Mouse (Mus musculus): ENCODE measurements around the gene Rfx7.
"Not testable (repeated sequence)": the region's sequence is repeated elsewhere in the genome, so short reads cannot be mapped to it uniquely, and the experiment has no call there.

Rfx7 gene

DNA sequence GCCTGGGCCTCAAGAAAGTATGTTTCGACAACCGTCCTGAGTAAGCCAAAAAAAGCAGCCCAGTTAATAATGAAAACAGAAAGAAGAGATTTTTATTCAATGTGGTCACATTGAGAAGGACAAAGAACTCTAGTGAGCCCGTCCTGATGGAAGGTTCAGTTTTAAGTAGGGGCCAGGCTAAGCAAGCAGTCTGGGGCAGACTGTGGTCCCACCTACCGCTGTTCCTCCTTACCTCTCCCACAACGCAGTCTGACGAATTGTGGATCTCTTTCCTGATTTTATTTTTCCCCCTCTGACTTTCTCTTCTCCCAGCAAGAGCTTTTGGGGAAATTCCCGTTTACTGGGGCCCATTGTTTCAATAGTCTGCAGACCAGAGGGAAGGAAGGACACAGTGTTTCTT, 108.6 kb downstream of the Rfx7 start:
- no peak for DNase-seq (ENCODE audit: low spot score in 2 of 2)

DNA sequence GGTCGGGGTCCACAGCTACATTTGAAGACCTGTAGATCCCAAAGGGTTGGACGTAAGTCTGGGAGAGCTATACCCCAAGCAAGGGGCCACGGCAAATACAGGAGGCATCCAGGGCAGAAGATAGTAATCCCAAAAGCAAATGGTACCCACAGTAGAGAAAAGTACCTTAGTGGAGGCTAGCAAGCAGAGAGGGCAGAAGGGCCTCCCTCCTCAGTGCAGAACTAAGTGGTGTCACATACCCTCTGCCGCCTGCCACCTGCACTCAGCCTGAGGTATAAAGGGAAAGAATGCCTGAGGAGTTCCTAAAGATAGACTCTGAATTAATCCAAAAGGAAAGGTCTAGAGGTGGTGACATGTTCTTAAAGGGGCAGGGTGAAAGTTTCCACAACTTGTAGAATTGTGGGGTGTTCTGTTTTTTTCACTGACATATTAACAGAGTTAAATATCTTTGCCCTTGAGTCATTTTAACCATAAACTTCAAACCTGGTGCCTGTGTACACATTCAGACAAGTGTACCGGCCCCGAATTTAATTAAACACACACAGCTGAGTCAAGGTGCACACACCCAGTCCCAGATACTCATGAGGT, 109.1 kb downstream of the Rfx7 start:
- DNase-seq (ENCODE audit: low spot score in 2 of 2): no peak

DNA sequence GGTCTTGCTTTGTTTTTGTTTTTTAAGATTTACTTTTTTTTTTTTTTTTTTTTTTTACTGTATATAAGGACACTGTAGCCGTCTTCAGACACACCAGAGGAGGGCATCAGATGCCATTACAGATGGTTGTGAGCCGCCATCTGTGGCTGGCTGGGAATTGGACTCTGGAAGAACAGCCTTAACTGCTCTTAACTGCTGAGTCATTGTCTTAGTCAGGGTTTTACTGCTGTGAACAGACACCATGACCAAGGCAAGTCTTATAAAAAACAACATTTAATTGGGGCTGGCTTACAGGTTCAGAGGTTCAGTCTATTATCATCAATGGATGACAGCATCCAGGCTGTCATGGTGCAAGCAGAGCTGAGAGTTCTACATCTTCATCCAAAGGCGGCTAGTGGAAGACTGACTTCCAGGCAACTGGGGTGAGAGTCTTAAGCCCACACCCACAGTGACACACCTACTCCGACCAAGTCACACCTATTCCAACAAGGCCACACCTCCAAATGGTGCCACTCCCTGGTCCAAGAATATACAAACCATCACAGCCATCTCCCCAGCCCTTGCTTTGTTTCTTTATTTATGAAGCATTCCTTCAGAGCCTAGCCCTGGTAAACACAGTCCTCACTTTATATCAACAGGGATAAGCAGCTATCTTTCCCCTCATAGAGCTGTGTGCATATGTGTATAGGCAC, 110.9 kb downstream of the Rfx7 start:
- not testable (repeated sequence) for DNase-seq (ENCODE audit: low spot score in 2 of 2)

DNA sequence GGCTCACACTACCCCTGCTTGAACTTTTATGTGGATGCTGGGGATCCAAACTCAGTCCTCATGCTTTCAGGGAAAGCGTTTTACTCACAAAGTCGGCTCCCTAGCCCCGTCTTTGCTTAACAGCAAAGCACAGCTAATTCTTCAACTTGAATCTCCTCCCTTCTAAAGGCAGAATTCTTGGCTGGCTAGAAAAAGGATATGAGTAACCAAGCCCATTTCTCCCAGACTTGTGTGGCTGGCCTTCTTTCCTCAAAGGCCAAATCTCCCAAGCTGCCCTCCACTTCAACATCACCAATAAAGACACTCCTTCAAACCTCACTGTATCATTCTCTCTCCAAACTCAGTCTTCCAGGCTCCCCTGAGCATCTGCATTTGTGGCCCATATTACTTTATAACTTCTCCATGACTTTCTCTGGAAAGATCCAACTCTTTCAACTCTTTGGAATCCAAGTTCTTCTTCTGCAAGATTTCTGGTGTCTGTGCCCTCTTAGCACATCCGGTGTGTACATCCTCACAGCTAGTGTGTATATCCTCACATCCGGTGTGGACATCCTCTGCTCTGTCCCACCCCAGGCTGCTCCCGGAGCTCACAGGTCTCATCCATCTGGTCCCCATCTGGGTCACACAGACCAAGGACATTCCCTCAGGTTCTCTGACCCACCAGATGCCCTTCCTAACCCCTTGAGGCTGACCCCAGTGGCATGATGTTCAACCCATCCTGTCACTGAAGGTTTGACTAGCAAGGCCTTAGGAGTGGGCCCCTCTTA, 111.8 kb downstream of the Rfx7 start:
- no peak for DNase-seq (ENCODE audit: low spot score in 2 of 2)

DNA sequence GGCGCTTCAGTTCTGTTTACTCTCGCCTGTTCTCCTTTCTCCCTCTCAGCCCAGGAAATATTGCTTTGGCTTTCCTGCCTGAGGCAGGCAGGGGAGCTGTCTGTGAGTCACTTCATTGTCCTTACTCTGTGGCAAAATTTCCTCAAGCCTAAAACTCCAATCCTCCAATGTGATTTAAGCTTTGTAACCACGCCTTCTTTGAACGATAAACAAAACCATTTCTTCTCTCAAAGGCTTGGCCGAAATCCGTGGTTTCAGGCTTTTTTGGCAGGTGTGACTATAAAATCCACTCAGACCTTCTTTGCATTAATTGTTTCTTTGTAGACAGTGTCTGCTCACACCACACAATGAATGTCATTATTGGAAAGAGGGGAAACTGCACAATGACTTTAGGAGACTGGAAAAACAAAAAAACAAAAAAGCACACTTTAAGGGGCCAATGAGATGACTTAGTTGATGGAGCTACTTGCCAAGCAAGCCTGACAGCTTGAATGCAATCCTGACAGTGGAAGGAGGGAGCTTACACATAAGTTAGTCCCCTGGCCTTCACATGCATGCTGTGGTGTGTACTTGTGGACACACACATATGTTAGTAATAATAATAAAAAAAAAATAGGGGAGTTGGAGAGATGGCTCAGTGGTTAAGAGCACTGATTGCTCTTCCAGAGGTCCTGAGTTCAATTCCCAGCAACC, 112.5 kb downstream of the Rfx7 start:
- no peak for DNase-seq (ENCODE audit: low spot score in 2 of 2)

DNA sequence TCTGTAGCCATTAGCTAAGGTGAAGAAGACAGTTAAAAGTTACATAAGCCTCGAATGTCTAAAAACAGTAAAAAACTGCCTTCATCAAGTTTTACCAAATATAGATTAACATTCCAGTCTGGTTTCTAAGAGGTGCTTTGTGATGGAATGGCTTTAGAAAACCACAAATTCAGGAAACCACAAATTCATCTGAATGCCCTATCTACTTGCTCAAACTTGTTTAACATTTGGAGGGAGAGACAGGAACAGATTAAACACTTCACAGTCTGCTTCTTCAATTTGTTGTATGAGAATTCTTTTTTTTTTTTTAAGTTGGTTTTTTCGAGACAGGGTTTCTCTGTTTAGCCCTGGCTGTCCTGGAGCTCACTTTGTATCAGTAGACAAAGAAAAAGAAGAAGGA, 117.7 kb downstream of the Rfx7 start:
- no peak for DNase-seq (ENCODE audit: low spot score in 2 of 2)

DNA sequence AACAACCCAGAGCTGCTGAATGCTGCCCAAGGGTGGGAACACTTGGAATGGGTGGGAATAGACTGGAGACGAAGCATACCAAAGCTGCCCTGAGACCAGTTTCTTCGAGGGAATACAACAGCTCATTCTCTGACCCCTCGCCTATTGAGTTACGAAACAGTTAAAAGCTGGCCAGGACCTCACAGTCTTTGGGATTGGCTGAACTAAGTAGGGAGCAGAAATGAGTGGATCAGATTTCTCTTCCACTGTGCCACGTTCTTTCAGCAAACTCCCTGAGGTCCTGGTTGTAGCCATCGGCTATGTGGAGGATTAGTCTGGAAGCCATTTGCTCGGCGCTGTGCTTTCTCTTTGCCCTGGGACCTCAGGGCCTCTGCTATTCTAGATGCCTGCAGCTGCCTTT, 120.9 kb downstream of the Rfx7 start:
- no peak for DNase-seq (ENCODE audit: low spot score in 2 of 2)

DNA sequence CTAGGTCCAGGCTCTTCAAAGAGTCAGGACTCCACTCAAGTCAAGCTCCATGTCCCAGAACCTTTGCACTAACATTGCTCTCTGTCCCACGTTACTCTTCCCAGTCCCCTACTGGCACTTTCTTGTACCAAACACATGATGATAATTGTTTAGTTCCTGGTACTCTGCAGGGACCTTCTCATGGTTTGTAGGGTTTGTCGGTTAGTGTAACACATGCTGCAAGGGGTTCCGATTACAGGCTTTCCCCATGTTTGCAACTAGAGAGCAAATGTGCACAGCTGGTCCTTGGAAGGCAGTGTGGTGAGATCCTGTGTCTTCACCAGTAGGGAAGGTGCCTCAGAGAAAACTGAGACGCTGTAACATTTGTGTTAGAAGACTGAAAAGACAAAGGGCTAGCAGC, 121.5 kb downstream of the Rfx7 start:
- DNase-seq (ENCODE audit: low spot score in 2 of 2): no peak

DNA sequence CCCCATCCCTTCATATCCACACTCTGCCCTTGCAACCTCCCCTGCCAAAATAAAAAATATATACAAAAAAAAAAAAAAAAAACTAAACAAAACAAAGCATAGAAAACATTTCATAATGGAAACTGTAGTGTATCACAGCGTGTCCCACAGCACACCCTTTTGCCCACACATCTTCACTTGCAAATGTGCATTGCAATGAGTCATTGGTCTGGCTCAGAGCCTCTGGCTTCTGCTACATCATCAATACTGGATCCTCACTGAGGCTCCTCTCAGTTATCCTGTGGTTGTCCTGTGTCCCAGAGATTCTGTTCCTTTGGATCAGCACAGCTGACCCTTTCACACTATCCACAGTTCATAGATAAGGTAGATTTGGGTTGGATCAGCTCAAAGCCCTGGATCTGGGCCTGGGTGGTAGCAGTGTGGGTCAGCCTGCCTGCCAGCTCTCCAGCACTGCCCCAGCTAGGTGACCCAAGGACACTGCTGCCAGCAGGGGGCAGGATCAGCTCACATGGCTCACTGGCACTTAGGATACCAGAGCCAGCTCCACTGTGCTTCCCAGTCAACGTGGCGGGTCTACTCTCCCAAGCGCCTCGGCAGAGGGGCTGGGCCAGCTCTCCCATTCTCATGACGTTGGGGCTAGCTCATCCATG, 122.7 kb downstream of the Rfx7 start:
- DNase-seq (ENCODE audit: low spot score in 2 of 2): peak; percentile 63 to 79

DNA sequence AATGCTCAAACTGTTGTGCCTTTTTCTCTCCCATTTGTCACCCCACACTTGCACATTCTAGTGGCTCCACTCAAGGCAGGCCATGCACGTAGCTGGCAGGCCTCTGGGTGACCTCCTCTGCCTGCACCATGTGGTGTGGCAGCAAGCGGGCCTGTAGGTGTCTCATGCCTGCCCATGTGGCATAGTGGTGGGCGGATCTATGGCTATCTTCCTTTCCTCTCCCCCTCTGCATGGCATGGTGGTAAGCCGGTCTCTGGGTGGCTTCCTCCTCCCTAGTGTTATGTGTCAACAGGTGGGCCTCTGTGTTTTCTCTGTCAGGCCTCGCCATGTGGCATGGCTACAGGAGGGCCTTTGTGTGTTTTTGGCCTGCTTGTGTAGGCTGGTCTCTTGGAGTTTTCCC, 123.6 kb downstream of the Rfx7 start:
- no peak for DNase-seq (ENCODE audit: low spot score in 2 of 2)

DNA sequence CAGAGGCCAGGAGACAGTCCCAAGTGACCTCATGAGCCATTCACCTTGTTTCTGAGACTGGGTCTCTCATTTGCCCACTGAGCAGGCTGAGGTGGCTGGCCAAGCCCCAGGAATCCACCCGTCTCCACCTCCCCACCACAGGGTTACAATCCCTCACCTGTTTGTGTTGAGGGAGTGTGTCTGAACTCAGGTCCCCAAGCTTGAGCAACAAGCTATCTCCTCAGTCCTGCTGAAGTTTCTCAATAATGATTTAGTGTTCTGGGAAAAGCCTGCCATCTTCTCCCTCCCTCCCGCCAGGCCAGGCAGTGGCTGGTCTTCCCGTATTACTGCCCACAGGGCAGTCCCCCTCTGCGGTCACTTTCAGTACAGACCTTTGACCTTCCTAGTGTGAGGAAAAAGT, 124.5 kb downstream of the Rfx7 start:
- no peak for DNase-seq (ENCODE audit: low spot score in 2 of 2)

DNA sequence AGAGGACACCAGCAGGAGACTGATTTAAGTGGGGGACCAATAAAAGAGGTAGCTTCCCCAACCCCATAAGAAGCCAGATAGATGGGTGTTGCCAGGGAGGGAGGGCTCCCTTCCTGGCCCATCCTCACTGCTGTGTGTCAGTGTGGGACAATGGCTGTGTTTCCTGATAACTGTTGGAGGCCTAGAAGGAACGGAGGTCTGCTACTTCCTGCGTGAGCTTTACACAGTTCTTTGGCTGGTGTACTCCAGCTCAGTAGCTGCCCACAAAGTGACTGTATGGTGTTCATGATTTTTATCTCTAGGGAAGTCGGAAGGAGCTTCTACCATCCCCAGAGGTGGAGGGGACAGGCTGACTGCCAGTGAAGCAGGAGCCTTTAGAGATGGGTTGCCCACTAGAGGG, 124.9 kb downstream of the Rfx7 start:
- DNase-seq (ENCODE audit: low spot score in 2 of 2): no peak

DNA sequence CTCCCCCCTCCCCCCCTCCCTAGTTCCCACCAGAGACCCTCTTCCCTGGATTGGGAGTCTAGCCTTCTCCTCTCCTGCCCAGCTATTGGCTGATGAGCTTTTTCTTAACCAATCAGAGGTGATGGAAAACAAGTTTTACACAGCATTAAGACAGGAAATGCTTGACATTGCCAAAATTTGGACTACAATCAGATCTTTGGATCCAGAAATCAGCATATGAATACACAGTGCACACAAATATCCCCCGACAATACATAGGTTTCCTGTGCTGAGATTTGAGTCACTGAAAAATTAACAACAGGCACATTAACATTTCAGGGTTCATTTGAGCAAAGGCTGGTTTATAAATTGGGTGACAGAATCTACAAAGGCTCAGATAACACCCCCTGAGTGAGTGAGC, 125.7 kb downstream of the Rfx7 start:
- no peak for DNase-seq (ENCODE audit: low spot score in 2 of 2)

DNA sequence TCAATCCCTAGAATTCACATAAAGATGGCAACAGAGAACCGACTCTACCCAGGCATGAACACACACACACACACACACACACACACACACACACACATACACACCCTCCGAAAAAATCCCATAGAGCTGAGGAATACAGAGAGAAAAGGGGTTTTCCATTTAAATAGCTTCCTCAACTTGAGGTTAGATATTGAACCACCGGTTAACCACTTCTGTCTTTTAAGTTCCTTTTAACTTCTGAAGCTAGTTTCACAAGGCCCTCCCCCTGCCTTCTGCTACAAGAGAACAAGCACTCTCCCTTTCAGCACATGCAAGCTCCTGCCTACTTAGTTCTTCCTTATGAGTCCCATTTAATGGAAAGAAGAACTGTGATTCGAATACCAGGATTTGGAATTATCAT, 128.1 kb downstream of the Rfx7 start:
- DNase-seq (ENCODE audit: low spot score in 2 of 2): peak in 1 of 2 experiments; percentile 63

DNA sequence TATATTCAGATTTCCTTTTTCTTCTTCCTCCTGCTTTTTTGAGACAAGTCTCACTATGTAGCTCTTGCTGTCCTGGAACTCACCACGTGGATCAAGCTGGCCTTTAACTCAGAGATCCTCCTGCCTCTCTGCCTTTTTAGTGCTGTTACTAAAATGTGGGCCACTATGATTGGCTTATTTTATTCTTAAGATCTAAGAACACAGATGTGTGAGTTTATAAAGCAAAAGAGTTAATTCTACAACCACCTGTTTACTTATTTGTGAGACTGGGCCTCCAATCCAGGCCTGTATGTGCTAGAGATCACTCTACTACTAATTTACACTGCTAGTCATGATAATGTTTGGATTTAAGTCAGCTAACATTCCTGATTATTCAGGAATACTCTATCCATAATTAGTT, 128.9 kb downstream of the Rfx7 start:
- no peak for DNase-seq (ENCODE audit: low spot score in 2 of 2)

DNA sequence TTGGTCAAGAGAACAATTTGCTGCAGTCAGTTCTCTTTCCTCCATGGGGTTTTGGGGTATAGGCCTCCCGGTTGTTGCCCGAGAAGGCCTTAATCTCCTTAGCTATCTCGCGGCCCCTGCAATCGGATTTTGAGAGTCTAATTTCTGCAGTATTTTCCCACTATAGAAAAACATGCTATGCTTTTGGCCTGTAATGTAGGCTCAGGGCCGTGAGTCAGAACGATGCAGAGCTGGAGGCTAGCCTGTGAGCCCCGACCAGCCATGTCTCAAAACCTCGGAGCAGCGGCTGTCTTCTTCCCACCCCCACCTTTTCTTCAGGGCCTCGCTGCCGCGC, 129.5 kb downstream of the Rfx7 start:
- no peak for DNase-seq (ENCODE audit: low spot score in 2 of 2)

DNA sequence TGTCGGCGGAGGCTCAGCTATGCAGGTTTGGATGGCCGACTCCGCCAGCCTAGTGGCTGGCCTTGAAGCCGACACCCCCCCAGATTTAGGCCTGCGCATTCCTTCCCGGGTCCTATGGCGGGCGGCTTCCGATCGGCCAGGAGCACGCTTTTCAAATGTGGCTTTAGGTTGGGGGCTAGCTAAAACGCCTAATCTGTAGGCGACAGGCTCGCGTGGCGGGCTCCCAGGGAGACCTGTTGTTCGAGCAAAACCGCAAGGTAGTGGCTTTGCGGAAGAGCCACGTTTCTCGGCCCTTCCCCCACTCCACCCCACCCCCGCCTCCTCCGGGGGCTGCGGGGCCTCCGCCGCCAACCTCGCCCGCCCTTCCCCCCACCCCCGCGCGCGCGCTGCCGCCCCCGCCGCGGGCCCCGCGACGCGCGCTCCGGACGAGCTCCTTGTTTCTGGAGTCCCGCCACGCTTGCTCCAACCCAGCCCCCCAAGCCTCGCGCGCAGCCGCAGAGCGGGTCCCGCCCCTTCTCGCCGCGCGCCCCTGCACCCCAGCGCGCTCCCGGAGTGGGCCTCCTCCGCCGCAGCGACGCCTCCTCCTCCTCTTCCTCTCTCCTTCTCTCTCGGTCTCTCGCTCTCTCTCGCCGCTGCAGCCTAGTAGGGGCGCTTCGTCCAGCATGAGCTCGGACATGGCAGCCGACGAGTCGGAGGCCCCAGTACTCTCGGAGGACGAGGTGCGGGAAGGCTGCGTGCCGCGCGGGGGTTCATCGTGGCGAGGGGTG, 130.0 kb downstream of the Rfx7 start, which contains the start of gene Nedd4:
Nedd4 (plus strand) TSS at position 452 of the 767 bp plus-strand sequence.
- DNase-seq (ENCODE audit: low spot score in 2 of 2): peak; percentile 76 to 89

DNA sequence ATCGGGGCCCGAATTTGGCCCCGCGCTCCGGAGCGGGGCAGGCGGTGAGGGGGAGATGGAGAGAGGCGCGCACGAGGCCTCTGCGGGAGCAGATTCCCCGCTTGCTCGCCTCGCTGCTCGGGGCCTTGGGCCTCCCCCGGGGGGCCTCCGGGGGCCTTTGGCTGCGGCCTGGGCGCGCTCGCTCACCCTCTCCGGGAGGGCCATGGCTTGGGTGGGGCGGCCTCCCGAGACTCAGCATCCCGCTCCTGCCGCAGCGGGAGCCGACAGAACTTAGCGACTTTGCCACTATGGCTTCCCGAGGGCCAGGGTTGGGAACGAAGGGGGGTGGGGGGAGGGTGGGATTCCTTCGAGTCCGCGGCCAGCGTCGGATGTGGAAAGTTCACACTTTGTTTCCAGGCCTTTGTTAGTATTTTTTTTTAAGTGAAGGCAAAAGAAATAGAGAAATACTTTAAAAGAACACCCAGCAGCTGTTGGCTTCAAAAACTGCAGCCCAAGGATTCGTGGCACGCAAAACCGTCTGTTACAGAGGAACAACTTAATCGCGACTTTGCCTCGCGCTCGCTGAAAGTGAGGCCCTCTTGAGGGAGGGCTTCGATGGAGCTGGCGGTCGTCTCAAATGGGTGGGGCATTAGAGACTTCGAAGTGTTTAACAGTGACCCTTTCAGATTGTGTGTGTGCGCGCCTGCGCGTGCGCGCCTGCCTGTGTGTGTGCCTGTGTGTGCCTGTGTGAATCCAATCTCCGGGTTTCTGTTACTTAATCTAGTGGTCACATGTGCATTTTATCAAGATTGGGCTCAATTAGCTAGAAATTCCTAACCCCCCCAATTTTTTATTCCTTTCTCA, 130.9 kb downstream of the Rfx7 start:
- DNase-seq (ENCODE audit: low spot score in 2 of 2): peak; percentile 55 to 76

DNA sequence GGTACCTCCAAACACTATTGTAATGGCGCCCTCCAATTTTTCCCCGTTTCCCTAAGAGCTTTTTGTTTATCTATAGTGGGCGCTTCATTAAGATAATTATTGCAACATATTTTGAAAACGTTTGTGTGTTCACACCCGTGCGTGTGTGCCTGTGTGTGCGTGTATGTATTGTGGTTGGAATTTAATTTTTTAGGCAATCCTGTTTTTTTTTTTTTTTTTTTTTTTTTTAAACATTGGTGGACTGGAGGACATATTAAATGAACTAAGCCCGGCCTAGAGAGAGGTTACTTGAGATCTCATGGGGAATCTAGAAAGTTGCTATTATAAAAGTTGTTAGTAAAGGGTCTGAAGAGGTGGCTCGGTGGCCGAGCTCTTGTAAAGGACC, 131.5 kb downstream of the Rfx7 start:
- DNase-seq (ENCODE audit: low spot score in 2 of 2): no peak
